8 mouse cellular contexts compared by ENCODE assay signal in the genomic region with DNA sequence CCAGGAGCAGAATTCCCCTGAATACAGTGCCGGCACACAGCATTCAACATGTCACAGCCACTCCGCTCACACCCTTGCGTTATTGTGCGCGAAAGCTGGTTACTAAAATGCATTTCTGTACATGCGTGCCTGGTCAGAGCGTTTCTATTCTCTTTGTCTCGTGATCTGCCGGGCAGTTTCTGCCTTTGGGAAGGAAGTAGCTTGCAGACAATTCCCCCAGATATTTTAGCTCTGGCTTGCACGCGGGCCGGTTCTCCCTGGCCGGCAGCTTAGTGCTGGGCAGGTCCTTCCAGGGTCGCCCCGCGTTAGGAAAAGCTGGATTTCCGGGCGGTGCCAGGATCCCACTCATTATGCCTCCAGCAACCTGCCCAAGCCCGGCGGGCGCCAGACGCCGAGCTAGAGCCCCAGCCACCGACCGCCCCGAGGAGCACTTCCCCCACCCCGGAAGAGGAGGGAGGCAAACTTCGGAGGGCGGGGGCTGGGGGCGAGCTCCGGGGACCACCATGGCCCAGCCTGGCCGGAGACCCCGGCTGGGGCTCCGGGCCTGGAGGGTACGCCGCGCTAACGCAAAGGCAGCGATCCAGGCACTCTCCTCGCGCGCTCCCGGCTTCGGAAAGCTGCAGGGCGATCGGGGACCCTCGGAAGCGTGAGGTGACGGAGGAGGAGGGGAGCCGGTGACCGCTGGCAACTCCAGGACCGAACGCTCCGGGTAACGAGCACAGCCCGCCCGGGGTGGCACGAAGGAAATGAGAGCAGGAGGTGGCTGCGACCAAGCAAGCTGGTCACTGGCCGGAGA. TPM values are rescaled to one million over a fixed set of nuclear protein-coding genes. Genes with fewer than 3 reads are reported as not detected.
DNase-seq lines count a peak whose midpoint lies in the region; ATAC-seq lines count a peak whose summit lies in the region.

No protein-coding gene starts in this region.

- peaks cover 51% of the 10 kb centered on the region for H3K4me1 ChIP-seq in intestine, embryonic 16.5 days (ENCODE audit: control insufficient read depth, insufficient read depth, low read length)
- peaks cover 82% of the 10 kb centered on the region for H3K4me1 ChIP-seq in liver, embryonic 15.5 days (replicated peaks)
- H3K4me1 ChIP-seq in neural tube, embryonic 12.5 days = peaks cover 26% of the 10 kb centered on the region

- H3K27me3 ChIP-seq in intestine, embryonic 16.5 days (replicated peaks; ENCODE audit: control insufficient read depth, insufficient read depth, low read length) = 0 out of 2 replicates have a peak, but pooled peaks cover 3% of the 10 kb centered on the region
- no peaks in the 10 kb centered on the region for H3K27me3 ChIP-seq in liver, embryonic 15.5 days
- H3K27me3 ChIP-seq in neural tube, embryonic 12.5 days (replicated peaks) = no peaks in the 10 kb centered on the region

- peak overlapping the region; percentile 99 for H3K27ac ChIP-seq in intestine, embryonic 16.5 days (ENCODE audit: low read length)
- peak overlapping the region; percentile 92 for H3K27ac ChIP-seq in liver, embryonic 15.5 days (replicated peaks)
- peak overlapping the region; percentile 87 for H3K27ac ChIP-seq in neural tube, embryonic 12.5 days

- H3K4me3 ChIP-seq in intestine, embryonic 16.5 days (ENCODE audit: low read length) = peak overlapping the region; percentile 98
- peak overlapping the region; percentile 95 for H3K4me3 ChIP-seq in liver, embryonic 15.5 days (replicated peaks)
- H3K4me3 ChIP-seq in neural tube, embryonic 12.5 days = peak overlapping the region; percentile 94

- DNase-seq in 3134 (ENCODE audit: extremely low read depth, insufficient read length, low spot score) = peak; percentile 73
- DNase-seq in Muller cell, postnatal 12 days (ENCODE audit: inconsistent ontology term) = peak; percentile 59
- peak; percentile 51 to 69 for DNase-seq in gastrocnemius, postnatal 4 days (ENCODE audit: low spot score in 2 of 2)
- peak; percentile 64 to 67 for DNase-seq in thymus, adult 18-20 months

- no peaks in the 10 kb centered on the region for H3K36me3 ChIP-seq in intestine, embryonic 16.5 days (ENCODE audit: control insufficient read depth, insufficient read depth, low read length)
- H3K36me3 ChIP-seq in liver, embryonic 15.5 days (replicated peaks) = no peaks in the 10 kb centered on the region
- no peaks in the 10 kb centered on the region for H3K36me3 ChIP-seq in neural tube, embryonic 12.5 days

- no peaks in the 10 kb centered on the region for H3K9me3 ChIP-seq in intestine, embryonic 16.5 days (ENCODE audit: control insufficient read depth, low read length)
- no peaks in the 10 kb centered on the region for H3K9me3 ChIP-seq in liver, embryonic 15.5 days (replicated peaks)
- H3K9me3 ChIP-seq in neural tube, embryonic 12.5 days = no peaks in the 10 kb centered on the region

- 0 out of 2 replicates have a peak, but pooled peaks have one; percentile 9 for ATAC-seq in common myeloid progenitor, adult 5-6 weeks (replicated peaks; ENCODE audit: low read depth, poor library complexity, severe bottlenecking)
- ATAC-seq in intestine, embryonic 16.5 days = peak; percentile 8
- peak; percentile 20 for ATAC-seq in liver, embryonic 15.5 days (ENCODE audit: insufficient read depth)
- ATAC-seq in neural tube, embryonic 12.5 days (ENCODE audit: low FRiP score, low read depth) = peak; percentile 67

- peak overlapping the region; percentile 96 for H3K9ac ChIP-seq in intestine, embryonic 16.5 days (ENCODE audit: low read depth, low read length)
- H3K9ac ChIP-seq in liver, embryonic 15.5 days = peak overlapping the region; percentile 95
- peak overlapping the region; percentile 93 for H3K9ac ChIP-seq in neural tube, embryonic 12.5 days

- H3K4me2 ChIP-seq in intestine, embryonic 16.5 days (ENCODE audit: low read depth, low read length) = peak overlapping the region; percentile 86
- peak overlapping the region; percentile 99 for H3K4me2 ChIP-seq in liver, embryonic 15.5 days
- peak overlapping the region; percentile 80 for H3K4me2 ChIP-seq in neural tube, embryonic 12.5 days (replicated peaks)

- WGBS in intestine, embryonic 16.5 days = under 1% methylated on average over 60 of the region's 60 CpGs
- under 1% methylated on average over 60 of the region's 60 CpGs for WGBS in liver, embryonic 15.5 days (ENCODE audit: insufficient replicate concordance)
- WGBS in neural tube, embryonic 12.5 days = under 1% methylated on average over 60 of the region's 60 CpGs

RNA-seq across cellular contexts. Expression of gene Pik3r1, which starts 0.8 kb away (rescaled TPM):
- total RNA-seq in common myeloid progenitor, adult 5-6 weeks (2017) = 114 and 116 TPM in 2 replicates
- 10 to 100 TPM; 42.1 to 45.5 TPM for total RNA-seq in gastrocnemius, postnatal 4 days (2021)
- polyA plus RNA-seq in intestine, embryonic 16.5 days (2015; fragmentation: Nextera tagmentation; extraction: Ambion mirVana) = 20.9 and 24.8 TPM in 2 replicates
- polyA plus RNA-seq in liver, embryonic 15.5 days (2015; fragmentation: Nextera tagmentation; extraction: Ambion mirVana) = 20.3 and 22.6 TPM in 2 replicates
- polyA plus RNA-seq in neural tube, embryonic 12.5 days (2016; fragmentation: Nextera tagmentation; extraction: Ambion mirVana) = 36.9 and 40.5 TPM in 2 replicates

Comparison
In these comparisons a context has a peak if more than half of its experiments do, and no peak if none do; other contexts are left out.
1. Peak in every context shown above with its lines: DNase-seq, ATAC-seq, H3K4me3 ChIP-seq and H3K27ac ChIP-seq.
2. ATAC-seq: peak in every context shown above with its lines; median percentile 67 in neural tube, embryonic 12.5 days; 20 in liver, embryonic 15.5 days; 9 in common myeloid progenitor, adult 5-6 weeks; 8 in intestine, embryonic 16.5 days.